Mouse (Mus musculus) kidney, adult 11 months (tissue): Measurements from ENCODE around the gene Prr18.

Experiments
- DNase-seq: peaks from one replicate; pipeline ENCODE4 v3.0.0; 2022

Gene Prr18

GRCm38 (mm10) chr17:8390487-8390886 lies 53.2 kb downstream of the Prr18 start:
- no peak for DNase-seq
